Mouse (Mus musculus): ENCODE results near the gene Rorb.

Rorb gene

DNA sequence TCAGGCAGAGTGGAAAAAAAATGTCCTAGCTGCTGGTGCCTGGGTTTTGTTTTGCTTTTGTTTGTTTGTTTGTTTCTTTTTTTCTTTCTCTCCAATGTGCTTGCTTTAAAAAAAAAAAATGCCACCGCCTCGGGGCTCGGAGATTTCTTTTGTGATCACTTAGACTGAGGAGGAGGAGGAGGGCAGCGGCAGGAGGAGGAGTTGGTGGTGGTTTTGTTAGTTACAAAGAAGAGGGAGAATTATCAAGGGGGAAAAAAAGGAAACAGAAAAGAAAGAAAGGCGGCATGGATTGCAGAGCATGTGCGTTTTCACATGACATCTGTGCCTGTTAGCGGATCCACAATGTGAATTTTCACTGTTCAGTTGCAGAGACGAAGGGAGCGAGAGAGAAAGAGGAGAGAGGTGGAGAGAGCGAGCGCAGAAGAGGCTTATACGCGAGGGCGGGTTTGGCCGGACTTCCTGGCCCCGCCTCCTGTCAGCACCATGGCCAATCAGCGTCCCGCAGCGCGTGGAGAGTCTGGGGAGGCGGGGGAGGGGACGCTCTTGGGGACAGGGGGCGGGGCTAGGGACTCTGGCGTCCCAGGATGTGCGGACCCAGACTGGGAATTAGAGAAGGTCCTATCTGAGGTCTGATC lies at the start of gene Rorb:
TSS of gene Rorb (minus strand) at position 404 of the 635 bp plus-strand sequence.
- DNase-seq: peak; percentile 85

- no peak for DNase-seq
Observed at GRCm38 (mm10) chr19:19148847-19149246, 37.9 kb upstream of the Rorb start.

- DNase-seq: no peak
Observed at GRCm38 (mm10) chr19:19144447-19144846, 33.5 kb upstream of the Rorb start.

- DNase-seq: no peak
Observed at GRCm38 (mm10) chr19:19136856-19137255, 25.9 kb upstream of the Rorb start.

DNA sequence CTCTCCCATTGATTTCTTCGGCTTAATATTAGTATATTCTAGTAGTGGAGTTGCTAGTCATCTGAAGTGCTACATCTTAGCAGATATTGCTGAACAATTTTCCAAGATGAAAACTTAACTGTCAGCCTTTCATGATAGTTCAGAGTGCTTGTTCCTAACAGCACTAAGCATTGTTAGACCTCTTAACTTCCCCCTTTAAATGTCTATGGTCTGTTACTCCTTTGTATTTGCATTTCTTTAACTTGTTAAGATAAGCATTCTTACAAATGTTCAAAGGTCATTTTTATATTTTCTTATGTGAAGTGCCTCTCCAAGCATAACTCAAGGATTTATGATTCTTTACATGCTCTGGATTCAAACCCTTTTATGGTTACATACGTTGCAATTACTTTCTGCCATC lies 24.8 kb upstream of the Rorb start:
- DNase-seq: no peak

DNA sequence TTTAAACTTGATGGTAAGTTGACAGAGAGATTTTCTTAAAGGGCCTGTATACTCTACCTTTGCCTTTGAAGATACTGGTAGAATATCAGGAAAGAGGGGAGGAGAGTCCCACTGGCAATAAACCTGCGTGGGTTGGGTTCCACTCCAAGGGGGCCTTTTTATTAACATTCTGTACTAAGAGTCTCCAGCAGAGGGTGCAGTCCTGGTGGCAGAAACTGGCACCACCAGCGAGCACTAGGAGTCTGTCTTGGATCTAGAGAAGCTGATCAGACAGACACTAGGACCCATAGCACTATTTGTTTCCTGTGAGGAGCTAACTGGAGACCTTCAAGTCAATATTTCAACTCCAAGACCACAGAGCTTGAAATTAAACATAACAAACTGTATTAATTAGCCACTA lies 11.3 kb upstream of the Rorb start:
- no peak for DNase-seq

- DNase-seq: no peak
Observed at GRCm38 (mm10) chr19:19112180-19112579, 1.2 kb upstream of the Rorb start.

DNA sequence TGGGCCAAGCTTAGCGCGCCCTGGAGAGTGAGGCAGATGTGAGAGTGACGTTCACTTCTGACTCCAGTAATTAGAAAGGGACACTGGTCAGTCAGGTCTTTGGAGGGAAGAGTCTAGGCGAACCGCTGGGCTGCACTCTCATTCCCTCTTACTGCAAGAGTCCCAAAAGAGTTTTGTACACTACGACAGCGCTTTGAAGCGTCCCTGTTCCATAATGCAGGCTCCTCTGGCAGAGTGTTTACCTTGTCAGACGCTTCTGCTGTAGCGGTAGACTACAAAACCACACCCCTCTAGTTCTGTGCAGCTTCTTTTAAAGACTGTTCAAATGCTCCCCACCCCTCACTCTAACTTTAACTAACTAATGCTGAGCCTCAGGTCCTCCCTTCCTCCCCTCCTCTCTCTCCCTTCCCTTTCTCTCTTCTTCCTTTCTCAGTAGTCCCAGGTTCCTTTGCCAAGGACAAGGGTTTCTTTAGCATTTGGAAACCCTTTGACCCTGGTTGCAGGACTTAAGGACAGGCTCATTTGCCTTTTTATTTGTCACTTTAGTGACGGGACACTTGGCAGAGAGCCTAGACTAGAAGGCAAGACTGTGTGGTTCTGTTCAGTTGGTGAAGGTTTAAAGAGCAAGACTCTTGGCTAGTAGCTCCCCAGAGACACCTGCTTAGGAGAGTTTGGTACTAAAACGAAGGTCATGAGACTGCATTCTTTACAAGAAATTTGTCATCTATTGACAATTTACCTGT lies 603 bp upstream of the Rorb start:
- peak; percentile 1 for DNase-seq

- peak; percentile 31 for DNase-seq
Observed at GRCm38 (mm10) chr19:19110011-19110768, 806 bp downstream of the Rorb start.

DNA sequence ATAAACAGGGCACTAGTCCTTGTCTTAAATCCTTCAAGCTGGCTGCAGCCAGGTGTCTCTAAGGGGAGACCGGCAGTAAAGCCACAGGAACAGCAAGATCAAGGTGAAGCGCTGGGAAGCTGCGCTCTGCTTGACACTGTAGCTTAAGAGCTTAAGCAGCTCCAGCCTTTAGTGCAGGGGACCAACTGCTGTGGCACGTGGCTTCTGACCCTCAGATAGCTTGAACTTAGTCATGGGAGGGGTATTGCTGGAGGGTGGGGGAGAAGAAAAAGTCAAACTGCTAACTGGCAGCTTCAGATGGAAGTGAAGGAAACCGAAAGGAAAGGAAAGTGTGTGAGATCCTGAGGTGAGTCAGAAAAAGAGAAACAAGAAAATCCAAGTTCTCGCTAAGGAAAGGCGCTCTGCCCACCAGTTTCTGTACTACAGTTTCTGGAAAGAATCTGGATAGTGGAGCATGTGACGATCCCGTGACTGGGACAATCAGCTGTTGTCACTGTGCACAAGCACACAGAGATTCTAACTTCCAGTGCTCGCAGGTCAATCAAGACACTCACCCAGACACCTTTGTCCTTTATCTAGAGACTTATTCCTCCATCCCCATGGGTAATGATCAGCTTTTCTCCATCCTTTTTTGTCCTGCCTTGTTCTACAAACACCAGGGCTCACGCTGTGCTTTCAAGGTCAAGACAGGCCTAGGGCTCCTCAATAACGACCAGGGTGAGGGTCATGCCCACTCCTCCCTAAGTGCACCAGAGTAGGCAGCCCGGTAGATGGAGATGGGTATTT lies 2.2 kb downstream of the Rorb start:
- no peak for DNase-seq

DNA sequence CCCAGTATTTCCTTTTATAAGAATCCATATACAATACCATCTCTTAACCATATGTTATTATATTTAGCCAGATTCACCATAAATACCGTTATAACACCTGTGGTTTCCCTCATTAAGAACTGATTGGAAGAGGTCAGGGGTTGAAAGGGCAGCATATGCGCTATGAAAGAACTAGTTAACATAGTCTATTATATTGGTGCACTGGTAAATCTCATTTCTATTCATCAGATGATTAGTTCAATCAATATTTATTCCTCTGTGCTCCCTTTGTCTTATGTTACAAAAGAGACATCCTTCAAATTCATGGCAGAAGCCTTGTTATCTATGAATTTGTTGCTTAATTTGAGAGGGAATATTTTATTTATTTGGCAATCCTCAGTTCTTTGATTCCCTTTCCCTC lies 6.4 kb downstream of the Rorb start:
- no peak for DNase-seq

DNA sequence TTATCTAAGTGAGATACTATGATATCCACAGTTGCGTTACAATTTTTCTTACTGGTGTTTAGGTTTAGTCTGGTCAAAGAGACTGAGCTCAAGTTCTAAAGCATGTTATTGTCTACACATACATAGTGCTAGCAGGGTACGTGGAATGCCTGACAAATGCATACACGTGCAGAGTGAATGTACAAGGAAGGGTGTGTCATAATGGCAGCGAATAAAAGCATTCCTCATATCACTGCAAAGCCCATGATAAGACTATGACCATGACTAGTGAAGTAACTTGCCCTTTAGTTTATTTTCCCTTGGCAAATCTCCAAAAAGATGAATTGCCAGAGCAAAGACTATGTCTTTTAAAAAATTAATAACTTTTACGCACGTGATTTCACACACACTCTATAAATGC lies 13.8 kb downstream of the Rorb start:
- DNase-seq: no peak

DNA sequence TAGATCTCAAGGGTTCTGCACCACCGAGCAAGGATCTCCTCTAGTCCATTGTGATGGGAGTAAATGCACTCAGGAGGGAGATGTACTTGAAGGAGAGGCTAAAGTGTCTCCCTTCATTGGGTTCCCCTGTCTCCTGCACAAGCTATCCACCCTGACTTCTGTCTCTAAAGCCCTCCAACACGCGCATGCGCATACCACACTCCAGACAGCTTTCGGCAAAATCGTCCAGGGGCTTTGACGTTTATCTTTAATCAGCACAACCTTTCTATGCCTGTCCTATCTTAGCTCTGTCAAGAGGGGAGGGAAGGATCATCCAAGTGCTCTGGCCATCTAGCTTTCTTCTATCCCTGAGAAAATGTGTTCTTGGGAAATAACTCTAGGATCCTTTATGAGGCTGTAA lies 21.6 kb downstream of the Rorb start:
- no peak for DNase-seq

- DNase-seq: no peak
Observed at GRCm38 (mm10) chr19:19077880-19078279, 33.1 kb downstream of the Rorb start.

- no peak for DNase-seq
Observed at GRCm38 (mm10) chr19:19074756-19075155, 36.2 kb downstream of the Rorb start.

DNA sequence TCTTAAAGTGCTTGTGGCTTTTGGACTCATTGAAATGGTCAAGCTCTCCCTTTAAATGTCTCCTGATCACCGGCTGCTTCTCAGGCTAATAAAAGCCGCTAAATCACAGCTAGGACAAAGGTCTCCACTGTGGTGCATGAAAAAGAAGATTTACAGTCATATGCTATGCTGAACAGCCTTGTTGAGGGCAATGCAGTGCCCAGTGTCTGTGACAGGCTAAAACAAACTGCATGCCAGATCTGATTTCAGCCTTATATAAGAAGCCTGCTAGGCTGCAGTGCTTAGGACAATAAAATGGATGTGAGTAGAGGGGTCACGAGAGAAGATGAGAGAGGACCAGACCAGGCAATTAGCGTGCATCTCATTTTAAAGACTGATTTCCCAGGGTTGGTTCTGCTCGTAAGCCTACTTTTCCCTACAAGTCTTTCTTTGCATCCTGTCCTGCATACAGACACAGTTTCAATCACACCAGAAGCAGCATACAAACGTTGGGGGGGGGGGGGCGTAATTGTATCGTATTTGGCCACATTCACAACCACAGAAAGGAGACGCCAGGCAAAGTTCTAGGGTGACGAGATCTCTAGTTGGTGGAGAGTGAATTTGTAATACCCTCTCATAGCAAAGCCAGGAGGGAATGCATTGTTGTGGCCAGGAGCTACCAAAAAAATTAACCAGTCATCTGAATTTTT lies 52.1 kb downstream of the Rorb start:
- DNase-seq: no peak

DNA sequence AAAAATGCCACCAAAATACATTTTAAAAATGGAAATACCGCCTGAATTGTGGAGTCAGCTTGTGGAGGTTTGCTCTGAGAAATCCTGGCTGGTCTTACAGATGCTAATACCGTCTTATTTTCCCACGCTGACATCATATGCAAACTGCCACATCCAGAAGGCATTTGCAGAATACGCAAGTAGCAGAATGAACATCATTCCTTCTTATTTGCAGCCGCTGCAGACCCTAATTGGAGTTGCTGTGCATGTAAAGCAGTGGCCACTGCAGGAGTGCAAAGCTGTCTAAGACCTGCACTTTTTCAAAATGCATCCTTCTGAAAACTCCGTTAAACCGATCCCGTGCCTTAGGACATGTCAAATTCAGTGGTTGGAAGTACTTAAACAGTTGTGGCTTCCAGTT lies 52.8 kb downstream of the Rorb start:
- DNase-seq: no peak

- DNase-seq: no peak
Observed at GRCm38 (mm10) chr19:19043138-19043537, 67.9 kb downstream of the Rorb start.

DNA sequence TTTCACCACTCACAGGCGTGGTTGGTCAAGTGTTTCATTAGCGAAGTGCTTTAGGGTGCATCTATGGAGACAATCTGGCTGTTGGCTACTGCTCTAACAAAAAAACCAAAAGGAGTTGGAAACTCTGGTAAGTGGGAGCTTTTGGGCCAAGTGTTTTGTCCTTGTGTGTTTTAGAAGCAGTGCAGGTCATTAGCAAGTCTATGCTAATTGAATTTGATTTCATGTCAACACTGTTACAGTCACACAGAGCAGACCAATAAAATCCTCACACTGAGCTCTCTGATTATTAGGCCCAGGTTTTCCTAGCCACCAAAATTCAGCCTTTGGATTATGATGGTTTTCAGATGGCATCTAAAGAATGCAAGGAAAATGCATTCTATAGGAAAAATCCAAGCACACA lies 70.2 kb downstream of the Rorb start:
- DNase-seq: no peak

GRCm38 (mm10) chr19:19034482-19035315 lies 76.3 kb downstream of the Rorb start:
- no peak for DNase-seq

- no peak for DNase-seq
Observed at GRCm38 (mm10) chr19:19033974-19034373, 77.0 kb downstream of the Rorb start.

- peak; percentile 1 for DNase-seq
Observed at GRCm38 (mm10) chr19:19005144-19005543, 105.9 kb downstream of the Rorb start.
